Mouse (Mus musculus) liver, adult 2 months (tissue): ENCODE data around the gene Elavl4.

Experiments
- CTCF ChIP-seq: fragments of 200-500 bp; IDR thresholded peaks from 2 replicates; pipeline ENCODE4 v1.5.1; 2011; ENCODE audit warnings: low read depth, low read length, control low read depth
- POLR2A ChIP-seq: fragments of 200-500 bp; IDR thresholded peaks from 2 replicates; pipeline ENCODE4 v1.6.1; 2011; ENCODE audit warnings: low read length, control low read depth; ENCODE audit not compliant: insufficient read depth; ENCODE audit errors: extremely low read depth

- TF ChIP-seq CTCF (no peak), POLR2A (no peak)
Measured at GRCm38 (mm10) chr4:110198600-110198999, 153.1 kb downstream of the Elavl4 start.
